Mouse (Mus musculus): ENCODE measurements around the gene Lats1.

Gene Lats1

DNA sequence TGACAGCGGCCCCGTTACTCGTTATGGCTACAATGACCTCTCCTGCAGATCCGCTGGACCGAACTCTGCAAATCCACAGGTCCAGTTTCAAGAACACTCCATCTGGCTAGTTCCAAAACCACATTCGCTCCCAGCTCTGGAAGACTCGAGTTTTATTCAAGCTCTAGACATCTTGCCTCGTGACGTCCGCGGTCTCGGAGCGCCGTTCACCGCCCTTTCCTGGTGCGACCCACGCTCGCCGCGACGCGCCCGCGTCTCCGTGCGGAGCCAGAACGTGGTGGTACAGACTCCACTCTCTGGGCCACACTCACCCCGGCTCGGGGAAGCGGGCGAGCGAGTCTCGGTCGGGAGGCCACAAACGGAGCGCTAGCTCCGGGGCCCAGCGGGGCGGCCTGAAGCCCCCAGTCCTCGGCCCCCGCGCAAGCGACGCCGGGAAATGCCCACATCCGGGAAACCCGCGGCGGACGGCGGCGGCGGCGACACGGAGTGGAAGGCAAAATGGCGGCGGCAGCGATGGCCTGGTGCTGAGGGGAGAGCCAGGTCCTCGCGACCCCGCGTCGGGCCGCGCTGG lies at the start of gene Lats1, which contains the start of gene Pcmt1:
TSS of gene Lats1 (plus strand) at position 484 of the 571 bp plus-strand sequence.
TSS of gene Pcmt1 (minus strand) at position 406 of the 571 bp plus-strand sequence.
- DNase-seq (ENCODE audit: extremely low read depth, insufficient read length, low spot score), result peak; percentile 84

GRCm38 (mm10) chr10:7640366-7640765 lies 40.6 kb upstream of the Lats1 start:
- no peak for DNase-seq (ENCODE audit: extremely low read depth, insufficient read length, low spot score)

DNA sequence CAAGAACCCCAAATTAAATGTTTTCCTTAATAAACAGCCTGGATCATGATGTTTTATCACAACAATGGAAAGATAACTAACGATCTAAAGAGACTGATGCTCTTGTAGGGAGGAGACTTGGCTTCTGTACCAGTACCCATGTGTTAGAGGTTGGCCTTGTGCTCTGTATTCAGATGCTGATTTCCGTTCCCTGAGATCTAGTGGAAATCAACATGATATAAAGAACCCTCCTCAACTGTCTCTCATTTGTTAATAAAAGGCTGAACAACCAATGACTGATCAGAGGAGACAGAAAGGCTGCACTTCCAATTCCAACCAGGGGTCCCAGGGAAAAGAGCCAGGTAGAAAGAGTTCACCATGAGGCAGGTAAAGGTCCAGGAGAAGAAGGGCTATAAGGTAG lies 35.1 kb upstream of the Lats1 start:
- DNase-seq (ENCODE audit: extremely low read depth, insufficient read length, low spot score), result no peak

DNA sequence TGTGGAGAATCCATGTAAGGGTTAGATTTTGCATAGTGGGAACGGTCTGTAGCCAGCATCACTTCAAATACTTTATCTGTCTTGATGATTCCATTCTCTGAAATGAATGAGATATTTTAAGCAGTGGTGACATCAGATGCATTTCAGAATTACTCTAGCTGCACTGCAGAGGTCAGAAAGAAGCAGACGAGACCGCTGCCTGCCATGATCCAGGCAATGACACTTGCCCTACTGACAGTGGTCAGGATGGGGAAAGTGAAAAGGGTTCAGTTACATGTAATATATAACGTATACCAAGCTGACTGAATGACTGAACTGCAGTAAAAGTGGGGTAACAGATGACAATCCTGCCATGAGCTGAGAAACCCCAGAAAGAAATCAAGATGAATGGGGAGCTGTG lies 32.0 kb upstream of the Lats1 start:
- no peak for DNase-seq (ENCODE audit: extremely low read depth, insufficient read length, low spot score)

DNA sequence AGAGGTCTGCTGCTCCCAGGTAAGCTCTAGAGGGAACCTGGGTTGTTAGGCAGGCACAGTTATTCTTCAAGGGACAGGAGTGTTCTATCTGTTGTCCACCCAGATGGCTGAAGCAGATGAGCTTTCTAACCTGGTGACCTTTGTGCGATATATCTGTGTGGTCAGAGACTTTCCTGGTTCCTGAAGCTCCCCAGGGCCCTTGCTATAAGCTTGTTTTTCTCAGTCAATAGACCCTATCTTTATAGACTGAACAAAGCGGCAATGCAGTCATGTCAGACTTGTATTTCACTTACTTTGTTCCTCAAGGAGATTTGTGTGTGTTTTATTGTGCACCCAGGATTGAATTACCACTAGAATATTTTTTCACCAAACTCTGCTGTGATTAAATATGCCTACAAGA lies 30.0 kb upstream of the Lats1 start:
- DNase-seq (ENCODE audit: extremely low read depth, insufficient read length, low spot score), result no peak

- DNase-seq (ENCODE audit: extremely low read depth, insufficient read length, low spot score), result peak; percentile 84
Measured at GRCm38 (mm10) chr10:7662471-7663141, 18.4 kb upstream of the Lats1 start.

- DNase-seq (ENCODE audit: extremely low read depth, insufficient read length, low spot score), result peak; percentile 89
Measured at GRCm38 (mm10) chr10:7663159-7664026, 17.6 kb upstream of the Lats1 start.

DNA sequence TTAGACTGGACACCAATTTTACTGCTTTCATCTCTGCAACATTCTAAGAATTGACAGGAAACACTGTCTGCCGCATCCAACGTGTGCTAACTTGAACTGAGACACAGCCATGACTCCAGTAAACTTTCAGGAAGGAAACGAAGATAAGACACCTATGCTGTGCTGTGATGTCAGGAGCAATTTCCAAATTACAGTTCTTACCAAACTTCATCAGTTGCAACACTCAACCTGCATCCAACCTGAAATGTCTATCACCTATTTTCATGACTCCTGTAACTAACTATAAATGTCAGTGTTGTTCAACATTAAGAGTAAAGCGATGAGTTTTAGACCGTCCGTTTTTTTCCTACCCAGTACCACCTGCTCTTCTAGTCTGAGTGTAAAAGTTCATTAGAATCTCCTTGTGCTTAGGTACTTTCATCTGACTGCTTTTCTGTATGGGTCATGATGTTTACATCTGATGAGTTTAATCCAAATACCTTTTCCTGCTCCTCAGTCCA lies 16.9 kb upstream of the Lats1 start:
- no peak for DNase-seq (ENCODE audit: extremely low read depth, insufficient read length, low spot score)

DNA sequence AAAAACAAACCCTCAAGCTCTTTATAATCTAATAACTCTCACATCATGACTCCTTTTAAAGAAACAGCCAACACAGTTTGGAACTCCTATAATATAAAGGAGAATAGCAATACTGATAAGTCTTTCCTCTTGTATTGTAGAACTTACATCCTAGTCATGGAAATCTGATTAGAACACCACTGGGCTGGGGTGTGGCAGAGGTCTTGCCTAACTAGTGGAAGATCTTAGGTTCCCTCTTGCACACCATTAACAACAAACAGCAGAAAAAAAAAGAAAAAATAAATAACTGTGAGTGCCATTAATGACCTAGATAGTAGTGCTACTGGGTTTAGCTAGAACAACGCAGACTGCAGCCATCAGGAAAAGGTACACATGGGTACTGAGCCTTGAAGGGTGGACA lies 16.1 kb upstream of the Lats1 start:
- DNase-seq (ENCODE audit: extremely low read depth, insufficient read length, low spot score), result no peak

DNA sequence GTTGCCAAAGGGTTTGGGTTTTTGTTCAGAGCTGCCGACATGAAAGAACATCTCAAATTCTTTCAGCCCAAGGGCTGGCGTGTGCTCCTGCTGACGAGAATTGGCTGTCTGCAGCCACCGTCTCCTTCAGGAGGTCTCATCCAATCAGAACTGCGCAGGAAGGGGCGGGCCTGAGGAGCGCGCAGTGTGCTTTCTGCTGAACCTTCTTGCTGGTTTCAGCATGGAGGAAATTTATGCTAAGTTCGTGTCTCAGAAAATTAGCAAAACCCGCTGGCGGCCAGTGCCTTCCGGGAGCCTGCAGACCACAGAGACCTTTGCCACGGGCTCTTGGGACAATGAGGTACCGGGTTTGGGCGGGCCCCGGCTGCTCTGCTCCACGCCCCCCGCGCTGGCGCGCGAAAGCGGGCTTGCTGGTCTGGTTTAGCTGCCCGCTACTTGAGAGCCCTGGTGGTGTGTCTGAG lies 13.6 kb upstream of the Lats1 start, which contains the start of gene Nup43:
TSS of gene Nup43 (plus strand) at position 162 of the 461 bp plus-strand sequence.
- DNase-seq (ENCODE audit: extremely low read depth, insufficient read length, low spot score), result peak; percentile 84

- no peak for DNase-seq (ENCODE audit: extremely low read depth, insufficient read length, low spot score)
Measured at GRCm38 (mm10) chr10:7673673-7674072, 7.3 kb upstream of the Lats1 start.

DNA sequence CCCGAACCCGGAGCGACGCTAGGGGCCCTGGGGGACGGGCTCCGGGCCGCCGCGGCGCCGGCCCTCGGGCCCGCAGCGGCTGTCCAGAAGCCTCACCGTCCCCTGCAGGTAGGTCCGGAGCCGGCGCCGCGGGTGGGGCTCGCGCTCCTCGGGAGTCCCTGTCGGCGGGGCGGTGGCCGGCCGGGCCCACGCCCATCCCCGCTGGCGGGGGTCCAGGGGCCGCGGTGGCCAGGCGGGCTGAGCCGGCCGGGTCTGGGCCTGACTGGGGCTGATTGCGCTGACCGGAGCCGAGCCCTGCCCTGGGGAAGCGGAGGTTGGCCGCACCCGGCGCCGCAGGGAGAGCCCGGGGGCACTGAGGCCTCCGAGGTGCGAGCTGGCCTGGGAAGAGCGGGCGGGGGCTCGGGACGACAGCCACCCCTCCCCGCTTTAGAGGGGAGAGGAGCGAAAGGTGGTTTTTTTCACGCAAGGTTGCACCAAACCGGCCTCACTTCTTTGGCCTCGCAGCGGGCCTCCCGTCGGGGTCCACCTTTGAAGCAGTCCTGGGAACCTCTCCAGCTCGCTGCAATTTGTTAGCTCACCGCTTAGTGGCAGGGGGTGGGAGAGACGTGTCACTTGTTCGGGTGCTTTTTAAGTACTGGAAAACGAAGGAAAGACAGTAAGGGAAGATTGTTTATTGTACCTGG lies 470 bp downstream of the Lats1 start:
- DNase-seq (ENCODE audit: extremely low read depth, insufficient read length, low spot score), result peak; percentile 78

- no peak for DNase-seq (ENCODE audit: extremely low read depth, insufficient read length, low spot score)
Measured at GRCm38 (mm10) chr10:7682249-7682648, 1.2 kb downstream of the Lats1 start.

DNA sequence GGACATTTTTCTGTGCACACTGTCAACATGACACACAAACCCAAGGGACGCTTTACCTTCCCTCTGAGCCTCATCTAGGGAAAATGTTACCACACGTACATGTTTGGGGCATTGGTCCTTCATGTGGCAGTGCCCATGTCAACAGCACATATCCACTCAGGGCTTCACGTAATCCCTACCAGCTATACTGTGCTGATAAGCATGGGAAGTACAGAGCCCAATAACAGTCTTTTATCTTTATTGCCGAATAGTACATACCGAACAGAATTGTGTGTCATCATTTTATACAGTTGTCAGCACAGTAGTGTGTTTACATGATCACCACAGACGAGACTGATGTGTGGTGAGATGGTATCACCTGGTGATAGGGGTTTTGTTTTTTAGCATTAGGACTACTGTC lies 5.9 kb downstream of the Lats1 start:
- DNase-seq (ENCODE audit: extremely low read depth, insufficient read length, low spot score), result no peak

- DNase-seq (ENCODE audit: extremely low read depth, insufficient read length, low spot score), result no peak
Measured at GRCm38 (mm10) chr10:7695286-7695685, 14.3 kb downstream of the Lats1 start.

GRCm38 (mm10) chr10:7700120-7700519 lies 19.1 kb downstream of the Lats1 start:
- DNase-seq (ENCODE audit: extremely low read depth, insufficient read length, low spot score), result no peak

DNA sequence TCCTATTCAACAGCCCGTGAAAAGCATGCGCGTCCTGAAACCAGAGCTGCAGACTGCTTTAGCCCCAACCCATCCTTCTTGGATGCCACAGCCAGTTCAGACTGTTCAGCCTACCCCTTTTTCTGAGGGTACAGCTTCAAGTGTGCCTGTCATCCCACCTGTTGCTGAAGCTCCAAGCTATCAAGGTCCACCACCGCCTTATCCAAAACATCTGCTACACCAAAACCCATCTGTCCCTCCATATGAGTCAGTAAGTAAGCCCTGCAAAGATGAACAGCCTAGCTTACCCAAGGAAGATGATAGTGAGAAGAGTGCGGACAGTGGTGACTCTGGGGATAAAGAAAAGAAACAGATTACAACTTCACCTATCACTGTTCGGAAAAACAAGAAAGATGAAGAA lies 21.6 kb downstream of the Lats1 start:
- DNase-seq (ENCODE audit: extremely low read depth, insufficient read length, low spot score), result no peak

GRCm38 (mm10) chr10:7710121-7710520 lies 29.1 kb downstream of the Lats1 start:
- no peak for DNase-seq (ENCODE audit: extremely low read depth, insufficient read length, low spot score)

- DNase-seq (ENCODE audit: extremely low read depth, insufficient read length, low spot score), result no peak
Measured at GRCm38 (mm10) chr10:7712506-7712905, 31.5 kb downstream of the Lats1 start.

DNA sequence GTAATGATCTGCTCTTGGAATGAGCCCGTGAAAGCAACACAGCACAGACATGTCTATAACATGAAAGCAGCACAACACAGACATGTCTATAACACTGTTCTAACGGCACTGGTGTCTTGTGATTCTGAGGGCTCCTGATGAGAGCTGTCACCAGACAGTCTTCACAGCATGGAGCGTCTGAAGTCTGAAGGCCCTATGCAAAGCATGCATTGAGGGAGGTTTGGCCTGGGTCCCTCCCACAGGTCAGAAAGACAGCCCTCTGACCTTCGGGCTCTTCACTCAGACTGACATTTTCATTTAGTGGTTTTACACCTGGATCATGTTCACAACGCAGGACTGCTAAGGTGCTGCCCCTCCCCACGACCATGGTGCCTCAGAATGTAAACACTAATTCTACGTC lies 34.0 kb downstream of the Lats1 start:
- no peak for DNase-seq (ENCODE audit: extremely low read depth, insufficient read length, low spot score)

All from 3134 (cell line).